Mouse (Mus musculus) olfactory bulb, adult 2 months (tissue): Measurements from ENCODE around the gene Wdr18. TPM values are rescaled to one million over a fixed set of nuclear protein-coding genes. Genes with fewer than 3 reads are reported as not detected.

ENCODE experiments used
- H3K27ac ChIP-seq: fragments of 200-500 bp; 2 replicates; pipeline ENCODE4 v1.5.1; 2012; ENCODE audit warnings: low read depth, low read length; ENCODE audit not compliant: insufficient read depth
- H3K4me1 ChIP-seq: fragments of 200-500 bp; 2 replicates; pipeline ENCODE4 v1.6.1; 2012; ENCODE audit warnings: low read length; ENCODE audit not compliant: control insufficient read depth, insufficient read depth
- H3K4me3 ChIP-seq: fragments of 200-500 bp; 2 replicates; pipeline ENCODE4 v1.5.1; 2012; ENCODE audit warnings: mild to moderate bottlenecking, low read depth, low read length, moderate library complexity; ENCODE audit not compliant: insufficient read depth
- CTCF ChIP-seq: fragments of 200-500 bp; IDR thresholded peaks from 2 replicates; pipeline ENCODE4 v1.5.1; 2012; ENCODE audit warnings: low read depth, mild to moderate bottlenecking, low read length, moderate library complexity; ENCODE audit not compliant: insufficient read depth
- POLR2A ChIP-seq: fragments of 200-500 bp; IDR thresholded peaks from 2 replicates; pipeline ENCODE4 v1.6.1; 2012; ENCODE audit warnings: mild to moderate bottlenecking, low read depth, low read length, moderate library complexity; ENCODE audit not compliant: insufficient read depth
- WGBS: fragments of 180-500 bp; shearing (Covaris S2); methylation state at CpG from one replicate; pipeline ENCODE4 v1.1.7; 2018; 5-methylcytosine and 5-hydroxymethylcytosine counted together
- polyA plus RNA-seq: library from polyadenylated mRNA; stranded (reverse); fragments of >200 nt; gene quantifications from 2 replicates; pipeline ENCODE4 v1.2.4, GENCODE M21; 2012; ENCODE audit warnings: low replicate concordance; ENCODE audit not compliant: missing spikeins, insufficient read depth, insufficient read length

The Wdr18 gene
- polyA plus RNA-seq, 1 experiment: not detected

DNA sequence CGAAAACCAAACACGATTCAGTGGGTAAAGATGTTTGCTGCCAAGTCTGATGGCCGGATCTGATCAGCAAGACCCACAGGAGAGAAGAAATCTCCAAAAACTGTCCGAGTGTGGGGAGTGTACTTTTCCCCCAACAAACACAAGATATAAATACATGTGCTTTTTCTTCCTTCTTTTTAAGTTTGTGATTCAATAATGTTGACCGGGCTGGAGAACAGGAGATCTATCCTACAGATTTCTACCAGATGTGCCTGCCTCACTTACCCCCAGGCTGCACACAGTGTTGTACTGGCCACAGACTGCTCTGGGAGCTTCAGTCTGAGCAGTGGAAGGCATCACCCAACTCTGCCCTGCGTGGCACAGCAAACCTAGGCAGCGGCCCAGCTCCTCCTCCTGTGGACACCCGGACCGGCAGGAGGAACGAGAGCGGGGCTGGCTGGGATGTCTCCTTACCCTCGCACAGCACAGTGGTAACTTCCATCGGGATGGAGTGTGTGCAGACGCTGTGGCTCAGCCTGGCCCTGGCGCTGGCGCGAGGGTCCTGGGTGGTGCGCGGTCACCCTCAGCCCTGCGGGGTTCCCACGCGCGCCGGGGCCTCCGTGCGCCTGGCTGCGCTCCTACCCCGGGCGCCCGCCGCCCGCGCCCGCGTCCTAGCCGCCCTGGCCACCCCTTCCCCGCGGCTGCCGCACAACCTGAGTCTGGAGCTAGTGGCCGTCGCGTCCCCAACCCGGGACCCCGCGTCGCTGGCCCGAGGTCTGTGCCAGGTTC, 10.6 kb downstream of the Wdr18 start, which contains the start of gene Grin3b:
TSS of gene Grin3b (plus strand) at position 301 of the 768 bp plus-strand sequence.
- 7% methylated on average over 47 of the region's 47 CpGs for WGBS
- TF ChIP-seq POLR2A (no peak), CTCF (no peak)
- Histone ChIP-seq H3K27ac (no peak within 1 kb of the TSS), H3K4me3 (peak within 1 kb of the TSS; percentile 23), H3K4me1 (peaks cover 7% of the 10 kb centered on the region; the same call in 1 of the 2 replicates)

DNA sequence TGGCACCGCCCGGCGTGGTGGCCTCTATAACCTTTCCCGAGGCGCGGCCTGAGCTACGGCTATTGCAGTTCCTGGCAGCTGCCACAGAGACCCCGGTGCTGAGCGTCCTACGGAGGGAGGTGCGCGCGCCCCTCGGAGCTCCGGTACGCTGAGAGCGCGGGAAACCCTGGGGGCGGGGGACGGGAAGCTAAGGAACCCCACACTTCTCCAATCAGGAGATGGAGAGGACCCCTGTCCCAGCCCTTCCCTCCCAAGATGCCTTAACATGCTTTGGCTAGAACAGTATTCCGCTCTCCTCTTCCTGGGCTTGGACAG, 11.2 kb downstream of the Wdr18 start:
- peak overlapping the region; percentile 23 for H3K4me3 ChIP-seq
- peaks cover 7% of the 10 kb centered on the region; the same call in 1 of the 2 replicates for H3K4me1 ChIP-seq
- WGBS: 7% methylated on average over 21 of the region's 21 CpGs
- no peak overlapping the region for H3K27ac ChIP-seq
- TF ChIP-seq CTCF (no peak), POLR2A (no peak)

DNA sequence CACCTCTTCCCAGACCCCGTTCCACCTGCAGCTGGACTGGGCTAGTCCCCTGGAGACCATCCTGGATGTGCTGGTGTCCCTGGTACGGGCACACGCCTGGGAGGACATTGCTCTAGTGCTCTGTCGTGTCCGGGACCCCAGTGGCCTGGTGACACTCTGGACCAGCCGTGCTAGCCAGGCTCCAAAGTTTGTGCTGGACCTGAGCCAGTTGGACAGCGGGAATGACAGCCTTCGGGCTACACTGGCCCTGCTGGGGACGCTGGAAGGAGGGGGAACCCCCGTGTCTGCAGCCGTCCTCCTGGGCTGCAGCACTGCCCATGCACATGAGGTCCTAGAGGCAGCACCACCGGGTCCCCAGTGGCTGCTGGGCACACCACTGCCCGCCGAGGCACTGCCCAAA, 12.9 kb downstream of the Wdr18 start:
- H3K27ac ChIP-seq: no peak overlapping the region
- no peak overlapping the region for H3K4me3 ChIP-seq
- TF ChIP-seq CTCF (no peak), POLR2A (no peak)
- WGBS: 37% methylated on average over 14 of the region's 14 CpGs
- peaks cover 7% of the 10 kb centered on the region; the same call in 1 of the 2 replicates for H3K4me1 ChIP-seq

DNA sequence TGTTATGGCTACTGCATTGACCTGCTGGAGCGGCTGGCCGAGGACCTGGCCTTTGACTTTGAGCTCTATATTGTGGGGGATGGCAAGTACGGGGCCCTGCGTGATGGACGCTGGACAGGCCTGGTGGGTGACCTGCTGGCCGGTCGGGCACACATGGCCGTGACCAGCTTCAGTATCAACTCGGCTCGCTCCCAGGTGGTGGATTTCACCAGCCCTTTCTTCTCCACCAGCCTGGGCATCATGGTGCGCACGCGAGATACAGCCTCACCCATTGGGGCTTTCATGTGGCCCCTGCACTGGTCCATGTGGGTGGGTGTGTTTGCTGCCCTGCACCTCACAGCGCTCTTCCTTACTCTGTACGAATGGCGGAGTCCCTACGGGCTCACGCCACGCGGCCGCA, 14.1 kb downstream of the Wdr18 start:
- no peak overlapping the region for H3K4me3 ChIP-seq
- TF ChIP-seq POLR2A (no peak), CTCF (no peak)
- no peak overlapping the region for H3K27ac ChIP-seq
- 90% methylated on average over 21 of the region's 21 CpGs for WGBS
- peaks cover 7% of the 10 kb centered on the region; the same call in 1 of the 2 replicates for H3K4me1 ChIP-seq

DNA sequence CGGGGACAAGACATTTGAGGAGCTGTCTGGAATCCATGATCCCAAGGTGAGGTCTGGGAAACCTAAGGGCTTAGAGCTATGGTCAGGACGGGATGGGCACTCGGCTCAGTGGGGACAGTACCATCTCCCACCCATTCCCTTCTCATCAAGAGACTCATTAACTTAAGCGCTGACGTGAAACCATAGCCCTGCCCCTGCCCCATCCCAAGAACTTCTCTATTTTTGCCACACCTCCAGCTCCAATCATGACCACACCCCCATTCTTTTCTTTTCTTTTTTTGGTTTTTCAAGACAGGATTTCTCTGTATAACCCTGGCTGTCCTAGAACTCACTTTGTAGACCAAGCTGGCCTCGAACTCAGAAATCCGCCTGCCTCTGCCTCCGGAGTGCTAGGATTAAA, 14.7 kb downstream of the Wdr18 start:
- TF ChIP-seq CTCF: no peak
- TF ChIP-seq POLR2A: no peak
- Histone ChIP-seq H3K4me3 (no peak overlapping the region), H3K27ac (no peak overlapping the region), H3K4me1 (peaks cover 7% of the 10 kb centered on the region; the same call in 1 of the 2 replicates)
- 87% methylated on average over 8 of the region's 8 CpGs for whole genome bisulfite sequencing

DNA sequence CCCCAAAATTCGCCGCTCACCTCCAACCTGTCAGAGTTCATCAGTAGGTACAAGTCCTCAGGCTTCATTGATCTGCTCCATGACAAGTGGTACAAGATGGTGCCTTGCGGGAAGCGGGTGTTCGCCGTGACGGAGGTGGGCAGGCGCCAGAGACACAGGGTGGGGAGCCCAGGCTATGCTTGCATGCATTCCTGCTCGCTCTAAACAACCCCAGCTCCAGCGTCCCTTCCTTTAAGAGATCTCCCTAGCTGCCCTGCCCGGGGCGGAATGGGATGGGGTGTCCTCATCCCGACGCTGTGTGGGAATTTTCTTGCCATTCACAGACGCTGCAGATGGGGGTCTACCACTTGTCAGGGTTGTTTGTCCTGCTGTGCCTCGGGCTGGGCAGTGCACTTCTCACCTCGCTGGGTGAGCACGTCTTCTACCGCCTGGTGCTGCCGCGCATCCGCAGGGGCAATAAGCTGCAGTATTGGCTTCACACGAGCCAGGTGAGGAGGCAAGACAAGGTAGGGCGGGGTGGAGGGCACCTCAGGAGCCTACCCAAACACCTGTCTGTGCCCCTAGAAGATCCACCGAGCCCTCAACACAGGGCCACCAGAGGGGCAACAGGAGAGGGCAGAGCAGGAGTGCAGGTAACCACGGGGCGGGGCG, 16.2 kb downstream of the Wdr18 start:
- TF ChIP-seq POLR2A (no peak), CTCF (no peak)
- WGBS: 89% methylated on average over 28 of the region's 28 CpGs
- Histone ChIP-seq H3K4me1 (peaks cover 8% of the 10 kb centered on the region), H3K4me3 (no peak overlapping the region), H3K27ac (no peak overlapping the region)

DNA sequence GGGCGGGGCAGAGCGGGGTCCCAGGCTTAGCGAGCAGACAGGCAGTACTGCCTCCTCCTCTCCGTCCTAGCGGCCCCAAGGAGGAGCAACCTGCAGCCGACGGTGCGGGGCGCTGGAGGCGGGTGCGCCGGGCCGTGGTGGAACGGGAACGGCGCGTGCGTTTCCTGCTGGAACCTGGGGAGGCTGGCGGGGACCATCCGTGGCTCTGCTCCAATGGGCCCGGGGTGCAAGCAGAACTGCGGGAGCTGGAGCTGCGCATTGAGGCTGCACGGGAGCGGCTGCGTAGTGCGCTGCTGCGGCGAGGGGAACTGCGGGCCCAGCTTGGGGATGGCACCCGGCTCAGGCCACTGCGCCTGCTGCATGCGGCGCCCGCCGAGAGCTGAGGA, 16.8 kb downstream of the Wdr18 start:
- no peak for TF ChIP-seq CTCF
- TF ChIP-seq POLR2A: no peak
- Histone ChIP-seq H3K4me1 (peaks cover 13% of the 10 kb centered on the region), H3K4me3 (no peak overlapping the region), H3K27ac (no peak overlapping the region)
- 79% methylated on average over 36 of the region's 36 CpGs for WGBS

DNA sequence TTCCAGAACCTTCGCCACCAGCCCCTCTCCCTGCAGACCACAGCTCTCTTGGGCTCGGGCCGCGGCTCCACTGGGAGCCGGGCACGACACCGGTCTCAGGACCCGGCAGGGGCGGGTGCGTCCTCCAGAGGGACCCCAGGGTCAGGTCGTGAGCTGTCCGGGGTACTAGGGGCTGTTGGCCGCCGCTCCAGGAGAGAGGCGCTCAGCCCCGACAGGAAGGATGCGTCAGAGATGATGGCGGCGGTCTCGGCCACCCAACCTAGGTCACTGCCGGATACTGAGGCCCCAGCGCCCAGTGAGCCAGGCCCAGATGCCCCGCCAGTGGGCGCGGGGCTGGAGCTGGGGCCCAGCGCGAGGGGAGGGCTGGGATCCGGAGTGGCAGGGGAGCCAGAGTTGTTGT, 17.4 kb downstream of the Wdr18 start:
- H3K27ac ChIP-seq: no peak overlapping the region
- 87% methylated on average over 28 of the region's 28 CpGs for WGBS
- H3K4me1 ChIP-seq: peaks cover 16% of the 10 kb centered on the region
- H3K4me3 ChIP-seq: no peak overlapping the region
- TF ChIP-seq CTCF (no peak), POLR2A (no peak)

DNA sequence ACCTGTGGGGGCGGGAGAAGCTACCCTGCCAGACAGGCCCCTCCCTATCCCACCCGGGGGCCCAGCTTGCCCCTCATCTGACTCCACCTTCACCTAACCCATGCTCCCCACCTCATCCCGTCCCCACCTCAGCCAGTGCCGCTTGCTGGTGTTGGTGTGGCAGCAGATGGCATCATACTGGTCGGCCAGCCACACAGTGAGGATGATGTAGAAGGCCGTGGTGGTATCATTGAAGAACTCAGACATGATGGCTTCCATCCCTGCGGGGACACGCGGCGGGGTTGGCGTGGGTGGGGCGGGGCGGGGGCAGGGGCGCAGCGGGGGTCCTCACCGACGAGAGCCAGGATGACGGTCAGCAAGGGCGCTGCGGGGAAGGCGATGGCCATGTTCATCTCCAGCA, 18.1 kb downstream of the Wdr18 start:
- Histone ChIP-seq H3K4me1 (peaks cover 23% of the 10 kb centered on the region), H3K27ac (no peak overlapping the region), H3K4me3 (no peak overlapping the region)
- TF ChIP-seq POLR2A (no peak), CTCF (no peak)
- 95% methylated on average over 21 of the region's 21 CpGs for WGBS
